Mouse (Mus musculus): ENCODE results near the gene Fam131b. TPM values are rescaled to one million over a fixed set of nuclear protein-coding genes. Genes with fewer than 3 reads are reported as not detected.

Fam131b gene
- polyA plus RNA-seq, 1 experiment from 2014 or later = 5.8 TPM

DNA sequence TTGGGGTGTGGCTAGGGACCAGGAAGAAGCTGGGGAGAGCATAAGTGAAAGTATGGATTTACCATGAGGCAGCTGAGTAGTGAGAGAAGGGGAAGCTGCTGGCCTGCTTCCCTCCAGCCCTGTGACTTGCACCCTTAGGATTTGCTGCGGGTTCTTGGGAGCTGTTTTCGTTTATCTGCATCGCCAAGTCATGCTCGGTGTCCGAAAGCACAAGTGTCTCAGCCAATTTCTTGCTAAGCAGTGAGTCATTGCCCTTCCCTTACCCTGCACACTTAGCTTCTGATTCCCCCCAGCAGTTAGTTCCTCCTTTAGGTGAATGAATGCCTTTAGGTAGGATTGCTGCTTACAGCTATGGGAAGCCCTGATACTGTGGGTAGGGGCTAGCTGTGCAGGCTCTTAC is 25.1 kb downstream of the Fam131b start:
- no peak for ATAC-seq (ENCODE audit: low FRiP score)
- H3K36me3 ChIP-seq = peaks cover 69% of the 10 kb centered on the region
- H3K27ac ChIP-seq = no peak overlapping the region
- H3K4me2 ChIP-seq = no peak overlapping the region
- no peak overlapping the region for H3K9ac ChIP-seq
- WGBS = 93% methylated on average over 5 of the region's 5 CpGs
- H3K9me3 ChIP-seq = no peaks in the 10 kb centered on the region
- H3K27me3 ChIP-seq = no peaks in the 10 kb centered on the region
- no peak overlapping the region for H3K4me3 ChIP-seq
- no peaks in the 10 kb centered on the region for H3K4me1 ChIP-seq (replicated peaks)

GRCm38 (mm10) chr6:42295549-42296094 is 28.8 kb downstream of the Fam131b start:
- H3K4me1 ChIP-seq (replicated peaks) = no peaks in the 10 kb centered on the region
- no peak overlapping the region for H3K4me2 ChIP-seq
- no peak overlapping the region for H3K27ac ChIP-seq
- H3K4me3 ChIP-seq = no peak overlapping the region
- no peaks in the 10 kb centered on the region for H3K9me3 ChIP-seq
- WGBS = 86% methylated on average over 3 of the region's 3 CpGs
- no peak for ATAC-seq (ENCODE audit: low FRiP score)
- H3K27me3 ChIP-seq = no peaks in the 10 kb centered on the region
- no peak overlapping the region for H3K9ac ChIP-seq
- peaks cover 88% of the 10 kb centered on the region for H3K36me3 ChIP-seq

GRCm38 (mm10) chr6:42293327-42293726 is 31.1 kb downstream of the Fam131b start:
- no peak for ATAC-seq (ENCODE audit: low FRiP score)
- Histone ChIP-seq H3K4me3 (no peak overlapping the region), H3K36me3 (peaks cover 78% of the 10 kb centered on the region), H3K27ac (no peak overlapping the region), H3K27me3 (no peaks in the 10 kb centered on the region), H3K4me1 (replicated peaks) (no peaks in the 10 kb centered on the region), H3K9me3 (no peaks in the 10 kb centered on the region), H3K4me2 (no peak overlapping the region), H3K9ac (no peak overlapping the region)
- WGBS = 90% methylated on average over 6 of the region's 6 CpGs

DNA sequence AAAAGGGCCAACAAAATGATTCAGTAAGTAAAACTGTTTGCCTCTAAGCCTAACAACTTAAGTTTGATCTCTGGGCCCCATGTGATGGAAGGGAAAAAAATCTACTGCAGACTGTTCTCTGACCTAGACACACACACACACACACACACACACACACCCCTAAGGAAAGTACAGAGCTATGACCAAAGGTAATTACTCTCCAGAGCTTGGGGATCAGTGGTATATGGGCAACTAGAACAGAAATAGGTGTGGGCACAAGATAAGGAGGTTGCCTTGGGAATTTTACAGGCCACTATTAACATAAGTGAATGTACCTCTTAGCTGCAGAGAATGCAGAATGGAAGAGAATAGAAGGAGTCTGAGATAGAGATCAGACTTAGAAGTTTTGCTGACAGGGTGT is 36.9 kb downstream of the Fam131b start:
- Histone ChIP-seq H3K9ac (no peak overlapping the region), H3K4me3 (no peak overlapping the region), H3K27me3 (no peaks in the 10 kb centered on the region), H3K4me1 (replicated peaks) (no peaks in the 10 kb centered on the region), H3K27ac (no peak overlapping the region), H3K9me3 (no peaks in the 10 kb centered on the region), H3K36me3 (peaks cover 70% of the 10 kb centered on the region), H3K4me2 (no peak overlapping the region)
- ATAC-seq (ENCODE audit: low FRiP score) = no peak

- WGBS = 85% methylated on average over 4 of the region's 5 CpGs
- Histone ChIP-seq H3K27me3 (no peaks in the 10 kb centered on the region), H3K27ac (no peak within 1 kb of the TSS), H3K9ac (0 out of 2 replicates have a peak within 1 kb of the TSS, but pooled peaks have one; percentile 35), H3K9me3 (no peaks in the 10 kb centered on the region), H3K4me3 (no peak within 1 kb of the TSS), H3K4me1 (replicated peaks) (no peaks in the 10 kb centered on the region), H3K36me3 (peaks cover 70% of the 10 kb centered on the region), H3K4me2 (no peak within 1 kb of the TSS)
- peak; percentile 43; the same call in 1 of the 2 replicates for ATAC-seq (ENCODE audit: low FRiP score)
These were observed 38.0 kb downstream of the Fam131b start, which contains the start of gene Clcn1 for GRCm38 (mm10) chr6:42286448-42286847. Gene Clcn1 (plus strand): TSS chr6:42286685.

DNA sequence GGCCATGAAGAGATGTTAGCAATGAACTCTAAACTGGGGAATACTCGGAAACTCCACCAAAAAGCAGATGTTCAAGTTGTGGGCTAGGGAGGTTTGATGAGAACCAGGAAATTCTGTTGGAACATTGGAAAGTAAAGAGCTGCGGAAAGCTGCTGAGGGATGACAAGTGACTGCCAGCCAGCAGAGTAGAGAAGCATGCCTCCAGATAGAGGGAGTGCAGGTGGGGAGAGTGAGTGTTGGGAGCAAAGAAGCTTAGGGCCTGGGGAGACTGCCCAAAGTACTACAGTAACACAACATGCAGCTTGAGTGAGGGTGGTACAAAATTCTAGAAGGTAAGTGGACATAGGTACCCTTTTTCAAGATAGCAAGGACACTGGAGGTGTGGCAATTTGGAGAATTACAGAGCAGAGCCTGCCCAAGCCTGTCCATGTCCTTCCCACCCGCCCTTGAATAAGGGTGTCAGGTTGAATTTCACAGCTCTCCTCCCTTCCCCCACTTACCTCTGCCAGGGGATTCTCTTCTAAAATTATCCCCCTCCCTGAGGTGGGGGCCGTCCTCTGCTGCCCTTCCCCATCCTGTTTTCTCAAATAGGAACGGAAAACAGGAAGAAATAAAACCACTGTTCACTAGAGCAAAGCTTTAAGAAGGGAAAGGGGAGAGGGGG is 41.4 kb downstream of the Fam131b start:
- ATAC-seq (ENCODE audit: low FRiP score) = no peak
- no peaks in the 10 kb centered on the region for H3K4me1 ChIP-seq (replicated peaks)
- peaks cover 83% of the 10 kb centered on the region for H3K36me3 ChIP-seq
- no peak overlapping the region for H3K27ac ChIP-seq
- 87% methylated on average over 5 of the region's 5 CpGs for WGBS
- H3K27me3 ChIP-seq = no peaks in the 10 kb centered on the region
- H3K4me3 ChIP-seq = no peak overlapping the region
- H3K9me3 ChIP-seq = no peaks in the 10 kb centered on the region
- H3K9ac ChIP-seq = no peak overlapping the region
- no peak overlapping the region for H3K4me2 ChIP-seq

- 0 out of 2 replicates have a peak, but pooled peaks cover 4% of the 10 kb centered on the region for H3K4me1 ChIP-seq (replicated peaks)
- no peak overlapping the region for H3K4me2 ChIP-seq
- H3K9ac ChIP-seq = no peak overlapping the region
- H3K9me3 ChIP-seq = no peaks in the 10 kb centered on the region
- no peak for ATAC-seq (ENCODE audit: low FRiP score)
- no peaks in the 10 kb centered on the region for H3K27me3 ChIP-seq
- H3K4me3 ChIP-seq = no peak overlapping the region
- peaks cover 87% of the 10 kb centered on the region for H3K36me3 ChIP-seq
- no peak overlapping the region for H3K27ac ChIP-seq
- 63% methylated on average over 2 of the region's 2 CpGs for WGBS
These were observed 48.3 kb downstream of the Fam131b start for GRCm38 (mm10) chr6:42276151-42276550.

DNA sequence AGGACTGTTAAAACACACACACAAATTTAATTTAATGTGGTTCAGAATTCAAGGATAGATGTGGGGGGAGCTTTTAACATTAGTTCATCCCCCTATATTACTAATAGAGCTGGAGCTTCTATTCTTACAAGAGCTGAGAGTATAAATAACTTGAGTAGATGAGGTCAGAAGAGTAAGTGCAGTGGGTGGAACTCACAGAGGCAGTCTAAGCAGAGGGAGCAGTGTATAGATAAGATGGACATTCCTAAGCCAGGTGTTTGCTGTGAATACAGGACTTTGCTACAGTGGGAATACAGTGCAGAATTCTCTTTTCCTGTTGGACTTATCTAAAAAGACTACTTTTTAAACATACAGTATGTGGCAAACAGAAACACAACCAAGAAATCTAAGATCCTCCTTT is 53.6 kb downstream of the Fam131b start:
- ATAC-seq (ENCODE audit: low FRiP score) = no peak
- peaks cover 71% of the 10 kb centered on the region for H3K36me3 ChIP-seq
- no peak overlapping the region for H3K4me2 ChIP-seq
- H3K27me3 ChIP-seq = no peaks in the 10 kb centered on the region
- H3K4me1 ChIP-seq (replicated peaks) = peaks cover 18% of the 10 kb centered on the region
- H3K9ac ChIP-seq = no peak overlapping the region
- H3K4me3 ChIP-seq = no peak overlapping the region
- no peak overlapping the region for H3K27ac ChIP-seq
- H3K9me3 ChIP-seq = no peaks in the 10 kb centered on the region

DNA sequence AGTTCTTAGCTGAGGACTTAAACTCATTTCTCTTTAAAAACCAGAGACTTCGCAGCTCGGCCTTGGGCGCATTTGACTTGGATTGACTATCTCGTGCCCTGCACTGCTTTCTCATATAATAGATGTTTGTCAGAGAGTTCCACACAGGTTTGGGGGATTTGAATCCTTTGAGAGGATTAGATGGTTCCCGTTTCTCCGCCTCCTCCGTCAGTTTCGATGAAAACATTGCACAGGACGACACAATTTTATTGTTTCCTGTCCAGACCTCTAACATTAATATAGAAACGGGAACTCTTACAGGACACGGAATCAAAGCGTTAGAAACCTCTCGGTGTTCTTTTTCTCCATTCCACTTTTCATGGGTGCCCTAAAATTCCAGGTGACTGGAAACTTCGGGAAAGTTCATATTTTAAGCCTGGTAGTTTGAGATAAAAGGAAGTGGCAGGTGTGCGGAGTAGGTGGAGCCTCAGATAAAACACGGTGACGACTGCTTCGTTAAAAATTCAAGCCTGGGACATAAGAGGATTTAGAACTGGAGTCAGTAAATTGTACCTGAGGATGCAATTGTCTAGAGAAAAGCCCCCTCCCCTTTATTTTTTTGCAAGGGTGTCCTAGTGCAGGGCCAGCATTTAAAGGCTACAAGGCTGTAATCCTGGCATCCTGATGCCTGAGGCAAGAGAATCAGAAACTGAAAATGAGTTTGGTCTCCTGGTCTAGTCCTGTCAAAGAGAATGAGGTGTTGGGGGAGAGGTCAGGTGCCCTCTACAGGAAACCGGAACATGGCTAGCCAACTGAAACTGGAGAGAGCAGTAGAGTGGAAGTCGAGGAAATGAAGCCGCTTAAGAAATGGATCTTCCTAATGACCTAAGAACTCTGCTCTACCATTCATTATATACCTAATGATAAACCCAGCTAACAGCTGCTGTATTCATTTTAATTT is 58.8 kb downstream of the Fam131b start:
- Histone ChIP-seq H3K4me1 (replicated peaks) (peaks cover 19% of the 10 kb centered on the region), H3K9me3 (no peaks in the 10 kb centered on the region), H3K27me3 (peaks cover 16% of the 10 kb centered on the region), H3K27ac (peak overlapping the region; percentile 92), H3K9ac (peak overlapping the region; percentile 94), H3K4me3 (peak overlapping the region; percentile 66), H3K36me3 (peaks cover 32% of the 10 kb centered on the region), H3K4me2 (peak overlapping the region; percentile 92)
- under 1% methylated on average over 21 of the region's 21 CpGs for WGBS
- no peak for ATAC-seq (ENCODE audit: low FRiP score)

Other genes starting within 250 kb of the Fam131b start
- not detected in 2 replicates for gene Tas2r139, start 183.7 kb downstream of the Fam131b start, polyA plus RNA-seq (2015; fragmentation: Nextera tagmentation; extraction: Ambion mirVana)
- gene Tas2r144, start 109.3 kb downstream of the Fam131b start, polyA plus RNA-seq (2015; fragmentation: Nextera tagmentation; extraction: Ambion mirVana) = not detected in 2 replicates
- 12.3 and 13.5 TPM in 2 replicates for gene Gstk1, start 78.7 kb downstream of the Fam131b start, polyA plus RNA-seq (2015; fragmentation: Nextera tagmentation; extraction: Ambion mirVana)
- 0.23 and 0.48 TPM in 2 replicates for gene Tmem139, start 62.7 kb downstream of the Fam131b start, polyA plus RNA-seq (2015; fragmentation: Nextera tagmentation; extraction: Ambion mirVana)
- 43.5 and 47.5 TPM in 2 replicates for gene Casp2, start 59.7 kb downstream of the Fam131b start, polyA plus RNA-seq (2015; fragmentation: Nextera tagmentation; extraction: Ambion mirVana)
- 1.5 and 1.6 TPM in 2 replicates for gene Clcn1, start 38.0 kb downstream of the Fam131b start, polyA plus RNA-seq (2015; fragmentation: Nextera tagmentation; extraction: Ambion mirVana)
- 47.5 and 50.1 TPM in 2 replicates for gene Zyx, start 25.0 kb upstream of the Fam131b start, polyA plus RNA-seq (2015; fragmentation: Nextera tagmentation; extraction: Ambion mirVana)
- gene Epha1, start 48.6 kb upstream of the Fam131b start, polyA plus RNA-seq (2015; fragmentation: Nextera tagmentation; extraction: Ambion mirVana) = 0.31 and 0.68 TPM in 2 replicates
- gene Tas2r143, start 75.6 kb upstream of the Fam131b start, polyA plus RNA-seq (2015; fragmentation: Nextera tagmentation; extraction: Ambion mirVana) = not detected in 2 replicates
- gene Tas2r135, start 80.8 kb upstream of the Fam131b start, polyA plus RNA-seq (2015; fragmentation: Nextera tagmentation; extraction: Ambion mirVana) = not detected in 2 replicates
- not detected in 2 replicates for gene Tas2r126, start 109.9 kb upstream of the Fam131b start, polyA plus RNA-seq (2015; fragmentation: Nextera tagmentation; extraction: Ambion mirVana)
- gene Olfr458, start 140.6 kb upstream of the Fam131b start, polyA plus RNA-seq (2015; fragmentation: Nextera tagmentation; extraction: Ambion mirVana) = not detected in 2 replicates
- 0.04 TPM in 1 of 2 replicates, not detected in the other for gene Olfr457, start 151.7 kb upstream of the Fam131b start, polyA plus RNA-seq (2015; fragmentation: Nextera tagmentation; extraction: Ambion mirVana)
- gene Olfr456, start 162.6 kb upstream of the Fam131b start, polyA plus RNA-seq (2015; fragmentation: Nextera tagmentation; extraction: Ambion mirVana) = not detected in 2 replicates
- gene Olfr455, start 222.9 kb upstream of the Fam131b start, polyA plus RNA-seq (2015; fragmentation: Nextera tagmentation; extraction: Ambion mirVana) = not detected in 2 replicates

Data from hindbrain, embryonic 13.5 days (tissue).